Mouse (Mus musculus): ENCODE measurements at regions not wholly inside any gene's neighbourhood (a gene's known extent, or its start where the extent isn't known, plus 50 kb on each side); places are given as distances from the start of the nearest gene placed in this dataset.

DNA sequence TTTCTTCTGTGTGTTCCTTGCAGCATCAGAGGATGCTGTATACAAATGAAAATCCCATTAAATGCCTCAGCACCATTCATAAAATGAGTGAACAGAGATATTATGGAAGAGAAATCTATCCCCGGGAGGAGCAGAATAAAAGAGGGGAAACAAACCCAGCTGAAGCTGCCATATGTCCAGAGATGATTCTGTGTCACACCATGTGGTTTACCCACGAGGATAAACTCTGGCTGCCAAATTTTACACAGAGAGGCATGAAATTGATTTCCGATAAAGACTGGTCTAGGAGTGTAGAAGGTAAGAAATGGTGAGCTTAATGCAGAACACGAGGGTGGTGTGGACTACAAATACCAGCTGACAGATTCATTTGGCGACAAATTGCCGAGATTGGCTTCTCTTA lies 111.1 kb downstream of the Mbip start:
- H3K36me3 ChIP-seq = no peaks in the 10 kb centered on the region
- 69% methylated on average over 6 of the region's 6 CpGs for WGBS
- H3K27me3 ChIP-seq = no peaks in the 10 kb centered on the region
- H3K4me1 ChIP-seq = no peaks in the 10 kb centered on the region
- H3K4me3 ChIP-seq = no peak overlapping the region
- H3K9me3 ChIP-seq = 0 out of 2 replicates have a peak, but pooled peaks cover 6% of the 10 kb centered on the region
- H3K9ac ChIP-seq (replicated peaks) = no peak overlapping the region
- no peak overlapping the region for H3K27ac ChIP-seq (replicated peaks)
- no peak overlapping the region for H3K4me2 ChIP-seq (replicated peaks)
- ATAC-seq (ENCODE audit: low FRiP score, low read depth) = no peak

DNA sequence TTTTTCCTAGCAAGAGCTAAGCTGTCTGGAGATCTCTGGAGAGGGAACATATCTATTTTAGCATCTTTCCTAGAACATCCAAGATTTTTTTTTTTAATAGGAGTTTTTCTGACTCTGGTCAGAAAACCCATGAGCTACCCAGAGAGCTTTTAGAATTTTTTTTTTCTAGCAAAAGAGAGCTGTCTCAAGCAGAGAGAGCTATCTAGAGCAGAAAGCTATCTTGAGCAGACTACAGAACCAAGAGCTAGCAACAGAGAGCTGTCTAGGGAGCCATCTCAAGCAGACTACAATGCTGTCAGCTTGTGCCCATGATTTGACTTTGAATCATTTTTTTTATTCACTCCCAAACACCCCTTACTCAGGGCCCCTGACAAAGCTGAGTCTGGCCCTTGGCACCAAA lies 112.5 kb downstream of the Mbip start:
- H3K36me3 ChIP-seq = no peaks in the 10 kb centered on the region
- H3K9me3 ChIP-seq = 0 out of 2 replicates have a peak, but pooled peaks cover 6% of the 10 kb centered on the region
- H3K9ac ChIP-seq (replicated peaks) = no peak overlapping the region
- H3K4me1 ChIP-seq = no peaks in the 10 kb centered on the region
- H3K27ac ChIP-seq (replicated peaks) = no peak overlapping the region
- no peak overlapping the region for H3K4me2 ChIP-seq (replicated peaks)
- no peak for ATAC-seq (ENCODE audit: low FRiP score, low read depth)
- no peaks in the 10 kb centered on the region for H3K27me3 ChIP-seq
- H3K4me3 ChIP-seq = no peak overlapping the region

DNA sequence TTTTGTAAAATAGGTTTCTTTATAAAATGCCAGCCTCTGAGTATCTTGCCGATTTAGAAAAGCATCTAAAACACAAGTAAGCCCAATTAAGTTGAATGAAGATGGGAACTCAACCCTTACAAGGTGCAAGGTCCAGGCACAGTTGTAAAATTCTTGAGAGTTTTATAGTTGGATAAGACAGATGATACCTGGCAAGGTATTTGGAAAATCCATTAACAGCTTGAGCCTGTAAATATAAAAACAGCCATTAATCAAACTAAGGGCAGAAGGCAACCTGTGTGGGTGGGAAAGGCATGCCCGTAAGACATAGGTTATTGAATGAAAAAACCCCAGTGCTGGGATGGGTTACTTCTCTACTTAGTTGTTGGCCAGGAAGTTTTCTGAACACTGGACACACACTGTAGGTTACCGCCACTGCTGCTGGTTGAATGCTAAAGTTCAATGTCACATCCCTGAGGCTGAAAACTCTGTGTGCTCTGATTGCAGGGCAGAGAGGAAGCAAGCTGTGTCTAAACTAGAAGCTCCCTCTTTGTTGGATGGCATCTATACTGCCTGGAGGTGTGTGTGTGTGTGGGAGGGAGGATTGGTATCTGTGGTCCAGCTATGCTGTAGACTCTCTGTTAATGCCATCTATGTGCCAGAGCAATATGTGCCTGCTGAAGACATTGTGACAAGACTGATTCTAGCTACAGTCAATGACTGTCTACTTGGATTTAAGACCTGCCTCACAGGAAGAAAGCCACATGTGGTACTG lies 121.4 kb downstream of the Mbip start:
- Histone ChIP-seq H3K27me3 (no peaks in the 10 kb centered on the region), H3K9ac (replicated peaks) (no peak overlapping the region), H3K9me3 (no peaks in the 10 kb centered on the region), H3K4me2 (replicated peaks) (no peak overlapping the region), H3K4me3 (no peak overlapping the region), H3K4me1 (no peaks in the 10 kb centered on the region), H3K27ac (replicated peaks) (no peak overlapping the region), H3K36me3 (no peaks in the 10 kb centered on the region)
- 89% methylated on average over 3 of the region's 3 CpGs for WGBS
- ATAC-seq (ENCODE audit: low FRiP score, low read depth) = no peak

DNA sequence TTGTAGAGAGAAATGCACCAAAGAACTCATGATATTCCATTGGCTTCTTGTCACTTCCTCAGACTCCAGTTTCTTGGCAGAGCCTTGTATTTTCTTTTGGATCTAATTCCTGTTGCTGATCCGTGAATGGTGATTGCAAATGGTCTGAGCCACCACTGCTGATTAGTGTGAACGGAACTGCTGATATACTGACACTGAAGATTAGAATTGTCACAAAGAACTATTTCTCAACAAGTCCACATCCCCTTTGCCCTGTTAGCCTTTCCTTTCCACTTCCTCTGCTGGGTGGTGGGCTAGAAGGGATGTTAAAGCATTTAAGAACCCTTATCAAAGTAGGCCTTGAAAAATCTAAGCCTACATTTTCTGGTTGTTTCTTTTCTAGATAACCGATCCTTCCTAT lies 152.2 kb downstream of the Mbip start:
- no peaks in the 10 kb centered on the region for H3K4me1 ChIP-seq
- WGBS = 86% methylated on average over 3 of the region's 3 CpGs
- H3K27ac ChIP-seq (replicated peaks) = no peak overlapping the region
- H3K36me3 ChIP-seq = no peaks in the 10 kb centered on the region
- ATAC-seq (ENCODE audit: low FRiP score, low read depth) = no peak
- H3K4me3 ChIP-seq = no peak overlapping the region
- no peaks in the 10 kb centered on the region for H3K27me3 ChIP-seq
- no peaks in the 10 kb centered on the region for H3K9me3 ChIP-seq
- no peak overlapping the region for H3K9ac ChIP-seq (replicated peaks)
- H3K4me2 ChIP-seq (replicated peaks) = no peak overlapping the region

DNA sequence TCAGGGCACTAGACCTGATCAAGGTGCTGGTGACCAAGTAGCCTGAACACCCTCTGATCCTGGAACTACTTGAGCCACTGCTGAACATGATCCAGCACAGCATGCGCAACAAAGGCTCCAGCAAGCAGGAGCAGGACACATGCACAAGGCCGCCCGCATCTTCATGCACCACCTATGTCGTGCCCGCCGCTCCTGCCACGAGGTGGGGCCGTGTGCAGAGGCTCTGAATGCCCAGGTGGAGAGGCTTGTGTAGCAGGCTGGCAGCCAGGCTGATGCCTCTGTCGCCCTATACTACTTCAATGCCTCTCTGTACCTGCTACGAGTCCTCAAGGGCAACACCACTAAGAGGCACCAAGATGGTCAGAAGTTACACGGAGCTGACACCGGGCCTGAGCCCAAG lies 156.1 kb downstream of the Mbip start:
- H3K4me2 ChIP-seq (replicated peaks) = no peak overlapping the region
- ATAC-seq (ENCODE audit: low FRiP score, low read depth) = no peak
- WGBS = 89% methylated on average over 12 of the region's 12 CpGs

DNA sequence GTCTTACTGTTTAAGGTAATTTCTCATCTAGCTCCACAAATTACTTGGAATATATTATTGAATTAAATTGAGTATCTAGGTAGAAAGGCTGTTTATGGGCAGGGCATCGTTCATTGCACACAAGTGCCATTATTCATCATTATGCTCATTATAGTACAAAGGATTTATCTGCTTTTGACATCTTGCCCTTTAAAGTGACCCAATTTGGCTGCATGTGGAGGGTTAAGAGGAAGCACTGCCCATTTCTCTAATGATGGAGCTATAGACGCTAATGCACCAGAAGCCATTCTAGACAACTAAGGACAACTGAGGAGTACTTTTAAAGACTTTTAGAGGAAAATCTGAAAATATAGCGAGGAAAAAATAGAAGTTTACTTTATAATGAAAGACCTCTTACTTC lies 185.0 kb downstream of the Mbip start:
- no peak overlapping the region for H3K9ac ChIP-seq (replicated peaks)
- H3K4me2 ChIP-seq (replicated peaks) = no peak overlapping the region
- H3K27me3 ChIP-seq = no peaks in the 10 kb centered on the region
- no peaks in the 10 kb centered on the region for H3K4me1 ChIP-seq
- 76% methylated on average over 3 of the region's 3 CpGs for WGBS
- ATAC-seq (ENCODE audit: low FRiP score, low read depth) = no peak
- H3K36me3 ChIP-seq = no peaks in the 10 kb centered on the region
- H3K9me3 ChIP-seq = no peaks in the 10 kb centered on the region
- H3K27ac ChIP-seq (replicated peaks) = no peak overlapping the region
- H3K4me3 ChIP-seq = no peak overlapping the region

More for the DNA sequence above, 156.1 kb downstream of the Mbip start:
- Histone ChIP-seq H3K27me3 (no peaks in the 10 kb centered on the region), H3K9ac (replicated peaks) (no peak overlapping the region), H3K36me3 (no peaks in the 10 kb centered on the region), H3K4me1 (no peaks in the 10 kb centered on the region), H3K4me3 (no peak overlapping the region), H3K9me3 (no peaks in the 10 kb centered on the region), H3K27ac (replicated peaks) (no peak overlapping the region)

DNA sequence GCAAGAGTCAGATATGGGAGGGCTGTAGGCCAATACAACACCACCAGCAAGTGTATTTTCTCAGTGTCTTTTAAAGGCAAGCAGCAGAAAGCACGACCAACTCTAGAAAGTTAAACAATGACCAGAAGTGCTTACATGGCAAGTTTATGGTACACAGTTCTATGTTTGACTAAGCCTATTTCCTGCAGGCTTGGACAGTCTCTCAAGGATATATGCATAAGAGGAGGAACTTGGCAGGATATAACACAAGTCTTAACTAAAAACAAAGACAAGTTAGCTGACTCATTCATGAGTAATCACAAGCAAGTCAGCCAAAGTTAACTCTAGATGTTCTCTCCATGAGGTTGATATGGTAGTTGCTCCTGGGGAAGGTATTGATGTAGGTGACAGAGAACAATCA lies 201.3 kb downstream of the Mbip start:
- H3K9ac ChIP-seq (replicated peaks) = no peak overlapping the region

DNA sequence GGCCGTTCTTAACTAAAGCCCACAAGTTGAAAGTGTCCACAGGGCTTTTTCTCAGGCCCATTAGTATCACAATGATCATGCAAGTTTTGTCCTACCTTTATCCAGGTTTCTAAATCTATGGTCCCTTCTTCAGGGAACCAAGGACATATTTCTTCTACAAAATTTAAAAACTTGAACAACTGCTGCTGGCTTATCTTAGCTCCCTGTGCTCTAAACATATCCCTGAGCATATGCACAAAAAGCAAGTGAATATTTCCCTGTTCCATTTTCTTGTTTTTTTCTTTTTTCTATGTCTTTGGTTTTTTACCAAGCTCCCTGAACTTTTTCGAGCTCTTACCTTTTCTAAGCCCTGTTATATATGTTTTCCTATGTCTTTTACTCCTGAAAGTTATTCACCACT lies 201.9 kb downstream of the Mbip start:
- Histone ChIP-seq H3K4me1 (no peaks in the 10 kb centered on the region), H3K4me2 (replicated peaks) (no peak overlapping the region), H3K4me3 (no peak overlapping the region), H3K9ac (replicated peaks) (no peak overlapping the region), H3K9me3 (no peaks in the 10 kb centered on the region), H3K27ac (replicated peaks) (no peak overlapping the region), H3K36me3 (no peaks in the 10 kb centered on the region), H3K27me3 (no peaks in the 10 kb centered on the region)
- ATAC-seq (ENCODE audit: low FRiP score, low read depth) = no peak
- WGBS = 77% methylated on average over 2 of the region's 2 CpGs

More for the DNA sequence above, 201.3 kb downstream of the Mbip start:
- WGBS = 93% methylated on average over 1 of the region's 1 CpGs
- Histone ChIP-seq H3K27me3 (no peaks in the 10 kb centered on the region), H3K4me2 (replicated peaks) (no peak overlapping the region), H3K4me3 (no peak overlapping the region), H3K27ac (replicated peaks) (no peak overlapping the region), H3K4me1 (no peaks in the 10 kb centered on the region), H3K9me3 (no peaks in the 10 kb centered on the region), H3K36me3 (no peaks in the 10 kb centered on the region)
- ATAC-seq (ENCODE audit: low FRiP score, low read depth) = no peak

DNA sequence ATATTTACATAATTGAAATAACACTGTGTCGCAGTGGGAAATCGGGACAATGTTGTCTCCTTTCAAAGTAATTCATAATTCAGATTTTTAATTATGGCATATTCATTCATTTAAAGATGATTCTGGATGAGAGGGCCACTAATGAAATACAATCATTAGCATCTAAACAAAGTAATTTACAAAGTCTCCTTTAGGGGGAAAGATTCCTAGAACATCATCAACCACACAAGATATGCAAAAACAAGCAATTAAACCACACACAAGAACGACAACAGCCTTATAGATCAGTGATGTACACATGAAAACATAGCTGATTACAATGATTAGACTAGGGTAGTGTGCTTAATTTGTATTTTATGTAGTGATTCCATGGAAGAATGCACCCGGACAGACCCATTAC lies 231.2 kb downstream of the Mbip start:
- H3K27ac ChIP-seq (replicated peaks) = no peak overlapping the region
- H3K36me3 ChIP-seq = no peaks in the 10 kb centered on the region
- no peak overlapping the region for H3K4me3 ChIP-seq
- no peak overlapping the region for H3K9ac ChIP-seq (replicated peaks)
- no peak for ATAC-seq (ENCODE audit: low FRiP score, low read depth)
- 85% methylated on average over 4 of the region's 4 CpGs for WGBS
- no peaks in the 10 kb centered on the region for H3K27me3 ChIP-seq
- no peaks in the 10 kb centered on the region for H3K4me1 ChIP-seq
- H3K4me2 ChIP-seq (replicated peaks) = no peak overlapping the region
- H3K9me3 ChIP-seq = no peaks in the 10 kb centered on the region

DNA sequence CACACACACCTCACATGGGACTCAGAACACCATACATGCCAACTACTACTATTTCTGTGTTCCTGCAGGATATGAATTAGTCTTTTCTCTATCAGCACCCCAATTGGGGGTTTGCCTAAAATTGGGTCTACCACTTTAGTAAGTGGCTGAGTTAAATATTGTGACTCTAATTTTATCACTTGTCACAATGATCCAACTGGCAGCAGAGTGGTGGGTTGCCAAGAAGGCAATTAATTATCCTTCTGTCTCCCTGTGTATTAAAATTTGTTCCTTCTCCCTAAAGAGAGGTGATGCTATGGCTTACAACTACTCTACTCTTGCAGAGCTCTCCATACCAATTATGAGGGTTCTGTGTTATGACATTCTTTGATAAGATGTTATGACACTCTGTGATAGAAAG lies 245.3 kb downstream of the Brms1l start:
- no peak overlapping the region for H3K4me2 ChIP-seq (replicated peaks)
- no peaks in the 10 kb centered on the region for H3K27me3 ChIP-seq
- no peak overlapping the region for H3K4me3 ChIP-seq
- H3K9me3 ChIP-seq = no peaks in the 10 kb centered on the region
- no peak for ATAC-seq (ENCODE audit: low FRiP score, low read depth)
- no peaks in the 10 kb centered on the region for H3K36me3 ChIP-seq
- H3K27ac ChIP-seq (replicated peaks) = no peak overlapping the region
- no peaks in the 10 kb centered on the region for H3K4me1 ChIP-seq
- H3K9ac ChIP-seq (replicated peaks) = no peak overlapping the region

DNA sequence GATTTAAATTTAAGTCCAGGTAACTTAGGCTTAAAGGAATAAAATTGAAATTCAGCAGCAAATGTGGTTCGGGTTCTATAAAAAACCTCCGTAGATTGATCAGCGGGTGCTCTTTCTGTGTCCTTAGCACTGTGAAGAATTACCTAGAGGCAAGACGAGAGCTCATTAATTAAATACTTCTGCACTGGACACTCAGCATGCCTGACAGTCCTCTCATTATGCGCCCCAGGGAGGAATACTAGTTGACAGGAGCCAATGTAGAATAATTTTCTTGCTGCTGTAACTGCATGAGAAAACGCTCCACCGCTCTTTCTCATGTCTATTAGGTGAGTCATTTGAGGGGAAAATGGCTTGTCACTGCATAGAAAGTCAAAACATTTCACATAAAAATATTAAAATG lies 228.1 kb downstream of the Brms1l start:
- Histone ChIP-seq H3K4me2 (replicated peaks) (no peak overlapping the region), H3K9me3 (no peaks in the 10 kb centered on the region), H3K4me3 (no peak overlapping the region), H3K9ac (replicated peaks) (no peak overlapping the region), H3K27ac (replicated peaks) (no peak overlapping the region), H3K4me1 (no peaks in the 10 kb centered on the region), H3K36me3 (no peaks in the 10 kb centered on the region), H3K27me3 (peaks cover 12% of the 10 kb centered on the region; the same call in 1 of the 2 replicates)
- WGBS = 75% methylated on average over 7 of the region's 7 CpGs
- ATAC-seq (ENCODE audit: low FRiP score, low read depth) = no peak

DNA sequence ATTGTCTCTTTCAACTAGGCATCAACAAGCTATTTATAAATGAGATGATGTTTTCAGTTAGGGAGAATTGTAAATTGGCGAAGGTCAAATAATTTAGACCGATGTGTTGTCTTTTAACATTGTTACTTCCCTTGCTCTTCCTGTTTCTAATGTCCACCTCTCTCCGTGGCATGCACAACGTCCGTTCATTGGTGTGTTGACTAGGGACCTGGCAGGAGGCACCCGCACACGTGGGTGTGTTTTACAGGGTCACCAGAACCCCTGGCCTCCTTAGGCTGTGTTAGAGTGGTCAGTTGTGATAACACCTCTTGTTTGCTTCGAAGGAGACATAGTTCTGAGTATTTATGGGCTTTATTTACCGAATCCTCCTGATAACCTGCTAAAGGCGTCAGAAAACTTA lies 222.8 kb downstream of the Brms1l start:
- ATAC-seq (ENCODE audit: low FRiP score, low read depth) = no peak
- Histone ChIP-seq H3K9me3 (no peaks in the 10 kb centered on the region), H3K4me2 (replicated peaks) (no peak overlapping the region), H3K4me3 (no peak overlapping the region), H3K27ac (replicated peaks) (no peak overlapping the region), H3K4me1 (no peaks in the 10 kb centered on the region), H3K36me3 (no peaks in the 10 kb centered on the region), H3K9ac (replicated peaks) (no peak overlapping the region), H3K27me3 (peaks cover 21% of the 10 kb centered on the region)
- WGBS = 84% methylated on average over 10 of the region's 10 CpGs

DNA sequence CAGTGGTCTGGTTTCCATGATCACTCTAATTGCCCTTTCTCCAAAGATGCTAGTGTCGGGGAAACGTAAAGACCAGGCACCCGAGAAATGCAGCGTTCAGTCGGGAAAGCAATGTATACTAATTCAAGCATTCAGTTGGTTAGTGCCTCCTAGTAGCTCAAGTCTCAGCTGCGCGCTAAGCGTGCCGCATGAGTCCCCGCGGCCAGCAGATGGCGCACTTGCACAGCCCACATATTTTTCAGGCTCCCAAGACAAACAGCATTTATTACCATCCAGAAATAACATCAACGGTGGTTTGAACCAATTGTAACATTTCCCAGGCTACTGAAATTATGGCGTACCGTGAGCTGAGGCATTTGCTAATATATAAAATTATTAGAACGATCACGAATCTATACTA lies 222.3 kb downstream of the Brms1l start:
- peak; percentile 47; the same call in 1 of the 2 replicates for ATAC-seq (ENCODE audit: low FRiP score, low read depth)
- 11% methylated on average over 17 of the region's 17 CpGs for WGBS

More for the DNA sequence above, 222.3 kb downstream of the Brms1l start:
- H3K27ac ChIP-seq (replicated peaks) = no peak overlapping the region
- H3K9ac ChIP-seq (replicated peaks) = no peak overlapping the region
- no peaks in the 10 kb centered on the region for H3K9me3 ChIP-seq
- H3K36me3 ChIP-seq = no peaks in the 10 kb centered on the region
- no peaks in the 10 kb centered on the region for H3K4me1 ChIP-seq
- H3K27me3 ChIP-seq = peaks cover 21% of the 10 kb centered on the region
- no peak overlapping the region for H3K4me2 ChIP-seq (replicated peaks)
- H3K4me3 ChIP-seq = no peak overlapping the region
